Mouse (Mus musculus): Measurements from ENCODE around the gene Kmt2e. TPM values are rescaled to one million over a fixed set of nuclear protein-coding genes. Genes with fewer than 3 reads are reported as not detected.
"Not testable (repeated sequence)": the region's sequence is repeated elsewhere in the genome, so short reads cannot be mapped to it uniquely, and the experiment has no call there.

The Kmt2e gene
- polyA plus RNA-seq, 1 experiment from 2014 or later = 91.5 TPM

- Histone ChIP-seq H3K9me3 (replicated peaks) (no peaks in the 10 kb centered on the region), H3K9ac (no peak overlapping the region), H3K27ac (no peak overlapping the region), H3K27me3 (no peaks in the 10 kb centered on the region), H3K4me2 (no peak overlapping the region), H3K36me3 (no peaks in the 10 kb centered on the region), H3K4me3 (replicated peaks) (no peak overlapping the region), H3K4me1 (peaks cover 14% of the 10 kb centered on the region)
- no peak for ATAC-seq (replicated peaks; ENCODE audit: low FRiP score)
- 92% methylated on average over 3 of the region's 3 CpGs for WGBS
These were observed 5.6 kb downstream of the Kmt2e start for GRCm38 (mm10) chr5:23439857-23440256.

GRCm38 (mm10) chr5:23440572-23440971 lies 6.3 kb downstream of the Kmt2e start:
- H3K27ac ChIP-seq = no peak overlapping the region

GRCm38 (mm10) chr5:23441916-23442315 lies 7.7 kb downstream of the Kmt2e start:
- no peak overlapping the region for H3K4me3 ChIP-seq (replicated peaks)
- peaks cover 9% of the 10 kb centered on the region; the same call in 1 of the 2 replicates for H3K4me1 ChIP-seq
- no peak overlapping the region for H3K4me2 ChIP-seq
- H3K27me3 ChIP-seq = no peaks in the 10 kb centered on the region
- no peaks in the 10 kb centered on the region for H3K9me3 ChIP-seq (replicated peaks)
- no peaks in the 10 kb centered on the region for H3K36me3 ChIP-seq
- no peak for ATAC-seq (replicated peaks; ENCODE audit: low FRiP score)
- no peak overlapping the region for H3K27ac ChIP-seq
- no peak overlapping the region for H3K9ac ChIP-seq
- 77% methylated on average over 1 of the region's 1 CpGs for WGBS

More at GRCm38 (mm10) chr5:23440572-23440971, 6.3 kb downstream of the Kmt2e start:
- Histone ChIP-seq H3K4me2 (no peak overlapping the region), H3K4me3 (replicated peaks) (no peak overlapping the region), H3K4me1 (peaks cover 14% of the 10 kb centered on the region), H3K27me3 (no peaks in the 10 kb centered on the region), H3K9ac (no peak overlapping the region), H3K36me3 (no peaks in the 10 kb centered on the region), H3K9me3 (replicated peaks) (no peaks in the 10 kb centered on the region)
- no peak for ATAC-seq (replicated peaks; ENCODE audit: low FRiP score)

- H3K36me3 ChIP-seq = no peaks in the 10 kb centered on the region
- H3K9me3 ChIP-seq (replicated peaks) = no peaks in the 10 kb centered on the region
- no peak overlapping the region for H3K4me3 ChIP-seq (replicated peaks)
- ATAC-seq (replicated peaks; ENCODE audit: low FRiP score) = no peak
- 0 out of 2 replicates have a peak, but pooled peaks cover 4% of the 10 kb centered on the region for H3K4me1 ChIP-seq
- H3K9ac ChIP-seq = no peak overlapping the region
- H3K27me3 ChIP-seq = no peaks in the 10 kb centered on the region
- no peak overlapping the region for H3K27ac ChIP-seq
- no peak overlapping the region for H3K4me2 ChIP-seq
- 65% methylated on average over 4 of the region's 4 CpGs for WGBS
These were observed 10.2 kb downstream of the Kmt2e start for GRCm38 (mm10) chr5:23444411-23444810.

GRCm38 (mm10) chr5:23453561-23453960 lies 19.3 kb downstream of the Kmt2e start:
- not testable (repeated sequence) for H3K4me1 ChIP-seq; H3K4me2 ChIP-seq; H3K4me3 ChIP-seq (replicated peaks); H3K9me3 ChIP-seq (replicated peaks); H3K27ac ChIP-seq; ATAC-seq (replicated peaks; ENCODE audit: low FRiP score); H3K9ac ChIP-seq; H3K27me3 ChIP-seq
- H3K36me3 ChIP-seq = peaks cover 38% of the 10 kb centered on the region
- whole genome bisulfite sequencing = 86% methylated on average over 2 of the region's 2 CpGs

GRCm38 (mm10) chr5:23461688-23462087 lies 27.4 kb downstream of the Kmt2e start:
- Histone ChIP-seq H3K4me2 (no peak overlapping the region), H3K4me1 (peaks cover 3% of the 10 kb centered on the region; the same call in 1 of the 2 replicates), H3K27me3 (no peaks in the 10 kb centered on the region), H3K36me3 (peaks cover 49% of the 10 kb centered on the region), H3K4me3 (replicated peaks) (no peak overlapping the region), H3K27ac (no peak overlapping the region), H3K9me3 (replicated peaks) (no peaks in the 10 kb centered on the region), H3K9ac (no peak overlapping the region)
- 71% methylated on average over 2 of the region's 2 CpGs for WGBS
- ATAC-seq (replicated peaks; ENCODE audit: low FRiP score) = no peak

GRCm38 (mm10) chr5:23464247-23464646 lies 30.0 kb downstream of the Kmt2e start:
- Histone ChIP-seq H3K9me3 (replicated peaks) (no peaks in the 10 kb centered on the region), H3K4me2 (no peak overlapping the region), H3K27me3 (no peaks in the 10 kb centered on the region), H3K4me3 (replicated peaks) (no peak overlapping the region), H3K9ac (no peak overlapping the region), H3K36me3 (peaks cover 60% of the 10 kb centered on the region), H3K27ac (no peak overlapping the region), H3K4me1 (no peaks in the 10 kb centered on the region)
- ATAC-seq (replicated peaks; ENCODE audit: low FRiP score) = no peak
- WGBS = 93% methylated on average over 3 of the region's 3 CpGs

GRCm38 (mm10) chr5:23464743-23465142 lies 30.5 kb downstream of the Kmt2e start:
- Histone ChIP-seq H3K27me3 (no peaks in the 10 kb centered on the region), H3K4me3 (replicated peaks) (no peak overlapping the region), H3K4me2 (no peak overlapping the region), H3K9ac (no peak overlapping the region), H3K27ac (no peak overlapping the region), H3K4me1 (no peaks in the 10 kb centered on the region), H3K36me3 (peaks cover 62% of the 10 kb centered on the region), H3K9me3 (replicated peaks) (no peaks in the 10 kb centered on the region)
- 91% methylated on average over 8 of the region's 8 CpGs for WGBS
- no peak for ATAC-seq (replicated peaks; ENCODE audit: low FRiP score)

- H3K36me3 ChIP-seq = peaks cover 74% of the 10 kb centered on the region
- no peak overlapping the region for H3K9ac ChIP-seq
- no peak overlapping the region for H3K4me3 ChIP-seq (replicated peaks)
- no peak overlapping the region for H3K4me2 ChIP-seq
- H3K27ac ChIP-seq = no peak overlapping the region
- no peak for ATAC-seq (replicated peaks; ENCODE audit: low FRiP score)
- no peaks in the 10 kb centered on the region for H3K4me1 ChIP-seq
- 74% methylated on average over 4 of the region's 4 CpGs for WGBS
- no peaks in the 10 kb centered on the region for H3K9me3 ChIP-seq (replicated peaks)
- H3K27me3 ChIP-seq = no peaks in the 10 kb centered on the region
These were observed 32.3 kb downstream of the Kmt2e start for GRCm38 (mm10) chr5:23466546-23466945.

GRCm38 (mm10) chr5:23473098-23473873 lies 39.0 kb downstream of the Kmt2e start:
- 72% methylated on average over 6 of the region's 6 CpGs for WGBS
- no peak overlapping the region for H3K4me3 ChIP-seq (replicated peaks)
- no peak overlapping the region for H3K27ac ChIP-seq
- no peak overlapping the region for H3K4me2 ChIP-seq
- H3K36me3 ChIP-seq = peaks cover 65% of the 10 kb centered on the region
- no peak overlapping the region for H3K9ac ChIP-seq
- H3K27me3 ChIP-seq = no peaks in the 10 kb centered on the region
- ATAC-seq (replicated peaks; ENCODE audit: low FRiP score) = no peak
- no peaks in the 10 kb centered on the region for H3K4me1 ChIP-seq
- no peaks in the 10 kb centered on the region for H3K9me3 ChIP-seq (replicated peaks)

GRCm38 (mm10) chr5:23483811-23484210 lies 49.6 kb downstream of the Kmt2e start:
- 90% methylated on average over 7 of the region's 7 CpGs for WGBS
- H3K9ac ChIP-seq = no peak overlapping the region
- H3K36me3 ChIP-seq = peaks cover 92% of the 10 kb centered on the region
- no peak overlapping the region for H3K4me3 ChIP-seq (replicated peaks)
- H3K27me3 ChIP-seq = no peaks in the 10 kb centered on the region
- no peak overlapping the region for H3K4me2 ChIP-seq
- H3K4me1 ChIP-seq = no peaks in the 10 kb centered on the region
- H3K9me3 ChIP-seq (replicated peaks) = no peaks in the 10 kb centered on the region
- no peak overlapping the region for H3K27ac ChIP-seq
- ATAC-seq (replicated peaks; ENCODE audit: low FRiP score) = no peak

- Histone ChIP-seq H3K4me2 (no peak overlapping the region), H3K9me3 (replicated peaks) (no peaks in the 10 kb centered on the region), H3K36me3 (peaks cover 89% of the 10 kb centered on the region), H3K9ac (no peak overlapping the region), H3K4me3 (replicated peaks) (no peak overlapping the region), H3K27me3 (no peaks in the 10 kb centered on the region), H3K27ac (no peak overlapping the region), H3K4me1 (no peaks in the 10 kb centered on the region)
- WGBS = 87% methylated on average over 4 of the region's 4 CpGs
- no peak for ATAC-seq (replicated peaks; ENCODE audit: low FRiP score)
These were observed 55.0 kb downstream of the Kmt2e start for GRCm38 (mm10) chr5:23489231-23489630.

- H3K27me3 ChIP-seq = no peaks in the 10 kb centered on the region
- H3K4me3 ChIP-seq (replicated peaks) = no peak overlapping the region
- no peak overlapping the region for H3K9ac ChIP-seq
- H3K27ac ChIP-seq = no peak overlapping the region
- no peaks in the 10 kb centered on the region for H3K4me1 ChIP-seq
- no peaks in the 10 kb centered on the region for H3K9me3 ChIP-seq (replicated peaks)
- 52% methylated on average over 2 of the region's 2 CpGs for WGBS
- no peak for ATAC-seq (replicated peaks; ENCODE audit: low FRiP score)
- H3K4me2 ChIP-seq = no peak overlapping the region
- peaks cover 86% of the 10 kb centered on the region for H3K36me3 ChIP-seq
These were observed 56.6 kb downstream of the Kmt2e start for GRCm38 (mm10) chr5:23490797-23491196.

Data from kidney, embryonic 15.5 days (tissue).